Mouse (Mus musculus): ENCODE data around the gene Ccdc146.

DNA sequence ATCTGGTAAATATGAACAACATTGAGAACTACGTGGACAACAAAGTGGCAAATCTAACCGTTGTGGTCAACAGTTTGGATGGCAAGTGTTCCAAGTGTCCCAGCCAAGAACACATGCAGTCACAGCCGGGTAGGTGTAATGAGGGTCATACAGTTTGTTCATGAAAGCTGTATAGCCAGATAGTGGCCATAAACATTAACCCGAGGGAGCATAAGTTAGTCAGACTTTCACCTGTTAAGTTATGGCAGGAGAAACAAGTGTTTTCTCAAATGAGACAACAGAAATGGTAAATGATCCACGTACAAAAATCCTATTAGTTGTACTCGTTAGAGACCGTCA is 51.3 kb downstream of the Ccdc146 start:
- no peak for TF ChIP-seq CTCF (IDR thresholded peaks at IDR 0.05; ENCODE audit: low read depth)
- TF ChIP-seq EP300 (IDR thresholded peaks at IDR 0.05; ENCODE audit: low read depth), result no peak

All from liver, postnatal 0 days (tissue).